Mouse (Mus musculus) heart, postnatal 25 days (tissue): ENCODE data around the gene Rasl10a. TPM values are rescaled to one million over a fixed set of nuclear protein-coding genes. Genes with fewer than 3 reads are reported as not detected.

Source experiments
- microRNA-seq: library from miRNA; unstranded; fragments of <30 nt; microRNA quantifications from one replicate; pipeline ENCODE4 v1.2.0, GENCODE M21; 2022
- total RNA-seq, 2 experiments: library from RNA; stranded (reverse); gene quantifications; 2 replicates each; pipeline ENCODE4 v1.2.3; 2021

Gene Rasl10a
- total RNA-seq, 2 experiments from 2014 or later = 2.4 to 5.3 TPM

Small RNAs within 50 kb of the gene (microRNA-seq; reads per million reads assigned to microRNA genes)
- gene Gm47296 = not detected

Other genes with a start within 250 kb of the Rasl10a start
- 10 to 100 TPM; 81.5 to 83.6 TPM for gene Nf2, start 208.6 kb upstream of the Rasl10a start, total RNA-seq
- gene Nipsnap1, start 184.2 kb upstream of the Rasl10a start, total RNA-seq = under 1 TPM; 0.70 to 0.86 TPM
- 10 to 100 TPM; 16.3 to 16.9 TPM for gene Thoc5, start 162.8 kb upstream of the Rasl10a start, total RNA-seq
- gene Nefh, start 110.1 kb upstream of the Rasl10a start, total RNA-seq = not detected
- 10 to 100 TPM; 53.1 to 58.1 TPM for gene Ap1b1, start 71.3 kb upstream of the Rasl10a start, total RNA-seq
- gene Gas2l1, start 7.2 kb downstream of the Rasl10a start, total RNA-seq = 10 to 100 TPM; 19.0 to 21.2 TPM
- 10 to 100 TPM; 21.4 to 21.6 TPM for gene Rhbdd3, start 40.8 kb downstream of the Rasl10a start, total RNA-seq
- gene Ewsr1, start 41.1 kb downstream of the Rasl10a start, total RNA-seq = 10 to 100 TPM; 95.7 to 96.0 TPM
- 1 to 10 TPM; 2.1 to 2.2 TPM for gene Emid1, start 94.1 kb downstream of the Rasl10a start, total RNA-seq
- gene Kremen1, start 203.4 kb downstream of the Rasl10a start, total RNA-seq = 10 to 100 TPM; 72.5 to 78.8 TPM